Comparison of ENCODE assay signal across 8 mouse cellular contexts in the genomic region with DNA sequence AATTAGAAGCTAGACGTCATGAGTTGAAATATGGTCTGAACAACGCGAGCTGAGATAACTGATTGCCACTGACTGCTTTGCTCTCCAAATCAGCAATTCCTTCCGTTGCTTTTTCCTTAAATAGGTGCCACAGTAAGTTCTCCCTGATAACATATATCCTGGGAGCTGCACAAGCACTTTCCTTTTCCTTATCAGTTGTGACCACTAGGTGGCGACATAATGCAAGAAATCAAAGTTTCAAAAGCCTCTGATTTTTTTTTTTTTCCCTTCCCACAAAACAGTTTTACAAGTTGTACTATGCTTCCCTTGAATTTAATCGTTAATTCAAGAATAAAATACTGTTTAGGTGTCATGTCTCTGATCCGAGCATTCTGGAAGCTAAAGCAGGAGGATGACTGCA. TPM values are rescaled to one million over a fixed set of nuclear protein-coding genes. Genes with fewer than 3 reads are reported as not detected.
DNase-seq lines count a peak whose midpoint lies in the region; ATAC-seq and TF ChIP-seq lines count a peak whose summit lies in the region.
"Had no signal": no experiment of that assay in that cellular context is flagged by ENCODE, and none has a peak within 500 bp of the region (broad histone marks: within the 10 kb centered on the region; RNA-seq: fewer than 3 reads in every experiment).

No protein-coding gene starts in this region.

- H3K4me3 ChIP-seq in lung, postnatal 0 days (ENCODE audit: low read depth, low read length) = no peak overlapping the region
- H3K4me3 ChIP-seq: neural tube, embryonic 12.5 days had no signal

- no peaks in the 10 kb centered on the region for H3K36me3 ChIP-seq in lung, postnatal 0 days (ENCODE audit: insufficient read depth, low read length)
- H3K36me3 ChIP-seq: neural tube, embryonic 12.5 days had no signal

- no peaks in the 10 kb centered on the region for H3K9me3 ChIP-seq in lung, postnatal 0 days (ENCODE audit: low read length)
- H3K9me3 ChIP-seq: neural tube, embryonic 12.5 days had no signal

- whole genome bisulfite sequencing in lung, postnatal 0 days = 3% methylated on average over 7 of the region's 7 CpGs

- no peak overlapping the region for H3K4me2 ChIP-seq in lung, postnatal 0 days (replicated peaks; ENCODE audit: low read depth, low read length)
- H3K4me2 ChIP-seq: neural tube, embryonic 12.5 days had no signal

- DNase-seq in layer of hippocampus, adult 11-12 months (ENCODE audit: low spot score) = peak; percentile 54
- DNase-seq in layer of hippocampus, postnatal 36 days = no peak
- peak; percentile 52 for DNase-seq in Muller cell, postnatal 12 days (ENCODE audit: inconsistent ontology term)
- DNase-seq in cerebellum, adult 8-10 months = peak; percentile 24
- DNase-seq in heart, postnatal 10 days = peak; percentile 53 to 65
- DNase-seq in lung, postnatal 0 days (ENCODE audit: low spot score) = peak; percentile 70
- DNase-seq in testis, postnatal 10 days (ENCODE audit: low spot score) = peak; percentile 60

- peak; percentile 75 for TF ChIP-seq CTCF in lung, postnatal 0 days (IDR thresholded peaks at IDR 0.05)

- no peak for TF ChIP-seq EP300 in lung, postnatal 0 days (IDR thresholded peaks at IDR 0.05)

- no peak overlapping the region for H3K9ac ChIP-seq in lung, postnatal 0 days (replicated peaks; ENCODE audit: low read depth)
- H3K9ac ChIP-seq: neural tube, embryonic 12.5 days had no signal

- H3K27me3 ChIP-seq in lung, postnatal 0 days (replicated peaks; ENCODE audit: insufficient read depth, low read length) = no peaks in the 10 kb centered on the region
- H3K27me3 ChIP-seq: neural tube, embryonic 12.5 days had no signal

- no peak for ATAC-seq in lung, postnatal 0 days

- H3K4me1 ChIP-seq in lung, postnatal 0 days (ENCODE audit: insufficient read depth, low read depth, low read length) = no peaks in the 10 kb centered on the region
- H3K4me1 ChIP-seq: neural tube, embryonic 12.5 days had no signal

- H3K27ac ChIP-seq in lung, postnatal 0 days (ENCODE audit: low read length) = no peak overlapping the region
- H3K27ac ChIP-seq: neural tube, embryonic 12.5 days had no signal

- intact Hi-C loops in heart, postnatal 10 days (cut with DNase I) = loop anchor here (5.0 kb wide), 1 partner anchor 743 kb away; no protein-coding TSS in a partner anchor

RNA-seq across cellular contexts. Expression of gene Nts, which starts 40.8 kb away (rescaled TPM):
- 10 to 100 TPM; 10.7 to 11.2 TPM for total RNA-seq in layer of hippocampus, postnatal 36 days (2021)
- 1 to 10 TPM; 5.0 TPM for total RNA-seq in heart, postnatal 10 days (2021)
- polyA plus RNA-seq in lung, postnatal 0 days (2015; fragmentation: Nextera tagmentation; extraction: Ambion mirVana) = 2.0 and 3.1 TPM in 2 replicates

Comparison
In these comparisons a context has a peak if more than half of its experiments do, and no peak if none do; other contexts are left out.
1. DNase-seq: peak in layer of hippocampus, adult 11-12 months (single experiment), Muller cell, postnatal 12 days (single experiment), cerebellum, adult 8-10 months (single experiment), heart, postnatal 10 days (2 of 2), lung, postnatal 0 days (single experiment) and testis, postnatal 10 days (single experiment); none in layer of hippocampus, postnatal 36 days (0 of 2).